Mouse (Mus musculus): Measurements from ENCODE around the gene Snrpc. TPM values are rescaled to one million over a fixed set of nuclear protein-coding genes. Genes with fewer than 3 reads are reported as not detected.

Gene Snrpc
- 143 TPM for polyA plus RNA-seq (2017; shearing (Covaris generic))

DNA sequence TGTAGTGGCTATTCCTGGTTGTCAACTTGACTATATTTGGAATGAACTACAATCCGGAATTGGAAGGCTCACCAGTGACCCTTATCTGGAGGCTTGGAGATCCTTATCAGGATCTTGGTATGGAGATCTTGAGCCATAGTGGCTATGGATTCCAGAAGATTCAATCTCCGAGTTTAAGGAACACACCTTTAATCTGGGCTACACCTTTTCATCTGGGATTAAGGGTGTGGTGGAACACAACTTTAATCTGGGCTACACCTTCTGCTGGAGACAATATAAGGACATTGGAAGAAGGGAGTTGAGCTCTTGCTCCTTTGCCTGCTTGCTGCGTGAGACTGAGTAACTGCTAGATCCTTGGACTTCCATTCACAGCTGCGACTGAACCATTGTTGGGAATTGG, at the start of gene Snrpc:
Gene Snrpc, plus strand, starts transcription at position 301 of the 400 bp plus-strand sequence.

DNA sequence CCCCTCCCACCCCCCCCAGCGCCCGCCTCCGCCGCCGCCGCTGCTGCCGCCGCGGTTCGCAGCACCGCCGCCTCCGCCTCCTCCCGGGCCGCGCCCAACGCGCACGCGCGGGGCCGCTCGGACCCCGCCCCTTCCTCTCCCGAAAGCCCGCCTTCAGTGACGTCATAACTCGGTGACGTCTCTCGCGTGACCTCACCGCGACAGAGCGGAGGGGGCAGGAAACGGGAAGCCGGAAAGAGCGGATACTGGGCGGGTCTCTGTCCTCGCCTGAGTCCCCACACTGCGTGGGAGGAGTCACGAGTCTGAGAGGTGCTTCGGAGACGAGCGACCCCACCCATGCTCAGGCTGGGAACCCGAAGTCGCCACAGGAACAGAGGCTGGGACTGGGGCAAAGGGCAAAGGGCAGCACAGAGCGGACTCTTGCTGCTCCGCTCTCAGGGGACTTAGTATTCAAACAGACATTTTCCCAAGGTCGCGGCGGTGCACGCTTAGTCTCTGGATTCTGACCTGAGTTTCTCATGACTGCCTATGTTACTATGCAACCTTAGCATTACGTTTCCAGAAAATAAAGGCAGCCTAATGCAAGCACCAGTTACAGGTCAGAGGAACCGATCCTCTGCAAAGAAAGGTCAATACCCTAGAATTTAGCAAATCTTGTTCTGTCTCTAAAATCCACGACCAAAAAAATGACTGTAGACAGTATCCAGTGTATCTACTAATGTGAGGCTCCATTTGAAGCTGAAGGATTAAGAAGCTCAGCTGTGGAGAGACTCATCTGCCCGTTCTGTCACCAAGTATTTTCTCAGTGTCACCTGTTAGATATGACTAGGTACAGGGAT, 17.2 kb upstream of the Snrpc start, which contains the start of gene D17Wsu92e:
Gene D17Wsu92e, minus strand, starts transcription at position 81 of the 839 bp plus-strand sequence.

DNA sequence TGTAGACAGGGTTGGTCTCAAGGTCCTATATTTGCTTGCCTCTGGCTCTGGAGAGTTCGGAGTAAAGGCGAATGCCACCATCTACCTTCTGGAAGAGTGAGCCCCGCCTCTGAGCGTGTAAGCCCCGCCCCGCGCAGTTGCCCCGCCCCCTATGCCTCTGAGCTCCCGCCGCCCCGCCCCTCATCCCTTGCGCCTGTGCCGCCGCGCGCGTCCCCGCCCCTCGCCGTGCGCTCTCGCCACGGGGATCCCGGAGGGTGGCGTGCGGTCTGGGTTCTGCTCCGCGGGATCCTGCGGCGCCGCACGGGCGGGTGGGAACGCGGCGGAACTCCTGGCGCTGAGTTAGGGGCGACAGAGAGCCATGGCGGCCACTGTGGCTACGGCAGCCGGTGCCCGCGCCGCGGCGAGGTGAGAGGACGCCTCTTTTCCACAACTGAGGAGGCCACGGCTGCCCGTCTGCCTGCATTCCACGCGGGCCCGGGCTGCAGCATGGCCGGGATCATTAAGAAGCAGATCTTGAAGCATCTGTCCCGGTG, 18.4 kb downstream of the Snrpc start, which contains the start of gene Uhrf1bp1:
Gene Uhrf1bp1, plus strand, starts transcription at position 177 of the 533 bp plus-strand sequence.

Other genes starting within 250 kb of the Snrpc start
- gene Nudt3, start 214.7 kb upstream of the Snrpc start, polyA plus RNA-seq (2017; shearing (Covaris generic)), result 61.0 TPM
- gene RPS10-NUDT3, start 202.9 kb upstream of the Snrpc start, polyA plus RNA-seq (2017; shearing (Covaris generic)), result not detected
- 1,155 TPM for gene Rps10, start 201.5 kb upstream of the Snrpc start, polyA plus RNA-seq (2017; shearing (Covaris generic))
- gene Pacsin1, start 182.6 kb upstream of the Snrpc start, polyA plus RNA-seq (2017; shearing (Covaris generic)), result 40.0 TPM
- 0.52 TPM for gene Spdef, start 109.2 kb upstream of the Snrpc start, polyA plus RNA-seq (2017; shearing (Covaris generic))
- 29.6 TPM for gene D17Wsu92e, start 17.5 kb upstream of the Snrpc start, polyA plus RNA-seq (2017; shearing (Covaris generic))
- gene Uhrf1bp1, start 18.3 kb downstream of the Snrpc start, polyA plus RNA-seq (2017; shearing (Covaris generic)), result 3.5 TPM
- gene Anks1, start 71.2 kb downstream of the Snrpc start, polyA plus RNA-seq (2017; shearing (Covaris generic)), result 14.8 TPM
- 28.1 TPM for gene Taf11, start 71.7 kb downstream of the Snrpc start, polyA plus RNA-seq (2017; shearing (Covaris generic))
- 1.6 TPM for gene Tcp11, start 242.5 kb downstream of the Snrpc start, polyA plus RNA-seq (2017; shearing (Covaris generic))

All from effector memory CD4-positive, alpha-beta T cell, adult 5 months (primary cell).